Mouse (Mus musculus): Measurements from ENCODE around the gene Xlr4a. TPM values are rescaled to one million over a fixed set of nuclear protein-coding genes. Genes with fewer than 3 reads are reported as not detected.
"Not testable (repeated sequence)": the region's sequence is repeated elsewhere in the genome, so short reads cannot be mapped to it uniquely, and the experiment has no call there.

Gene Xlr4a
- polyA plus RNA-seq (2014; fragmentation: Nextera tagmentation; extraction: Ambion mirVana) = 1.2 and 1.9 TPM in 2 replicates

DNA sequence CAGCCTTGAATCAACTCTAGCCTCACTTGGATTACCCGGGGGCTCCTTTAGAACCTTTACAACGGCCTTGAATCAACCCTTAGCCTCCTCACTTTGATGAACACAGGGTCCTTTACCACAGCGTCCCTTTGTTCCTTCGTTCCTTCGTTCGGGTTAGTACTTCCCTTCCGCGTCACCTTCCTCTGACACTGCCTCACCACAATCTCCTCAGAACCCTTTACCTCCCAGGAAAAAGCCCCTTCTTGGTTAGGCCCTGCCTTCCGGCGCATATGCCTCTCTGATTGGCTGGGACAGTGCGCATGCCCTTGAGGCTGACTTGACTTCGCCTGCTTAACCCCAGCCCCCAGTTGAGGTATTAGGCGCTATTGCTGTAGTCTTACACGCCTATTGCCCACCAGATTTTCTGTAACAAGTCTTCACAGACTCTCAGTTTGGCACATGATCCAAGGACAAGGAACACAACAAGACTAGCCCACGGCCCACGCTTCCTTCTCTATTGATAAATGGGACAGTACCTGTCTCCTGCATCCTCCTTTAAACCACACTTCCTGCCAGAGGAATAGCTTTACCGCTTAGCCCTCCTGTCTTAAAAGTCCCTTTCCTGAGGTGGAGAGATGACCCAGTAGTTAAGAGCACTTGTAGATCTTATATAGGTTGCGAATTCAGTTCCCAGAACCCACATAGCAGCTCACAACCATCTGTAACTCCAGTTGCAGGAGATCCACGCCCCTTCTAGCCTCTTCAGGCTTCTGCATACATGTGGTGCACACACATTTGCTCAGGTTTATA is at the start of gene Xlr4a:
Gene Xlr4a, minus strand, starts transcription at position 212 of the 789 bp plus-strand sequence.
- H3K4me2 ChIP-seq; H3K4me3 ChIP-seq (ENCODE audit: low read depth, low read length); H3K36me3 ChIP-seq (ENCODE audit: control insufficient read depth, insufficient read depth, low read length); ATAC-seq (replicated peaks; ENCODE audit: low FRiP score); DNase-seq (ENCODE audit: low spot score); H3K27me3 ChIP-seq (replicated peaks; ENCODE audit: control insufficient read depth, insufficient read depth, low read length); H3K27ac ChIP-seq (ENCODE audit: low read depth, low read length); H3K9ac ChIP-seq (ENCODE audit: low read depth, low read length); H3K9me3 ChIP-seq (ENCODE audit: control insufficient read depth, low read length); H3K4me1 ChIP-seq (replicated peaks; ENCODE audit: control insufficient read depth, insufficient read depth, low read length): not testable (repeated sequence)
- 61% methylated on average over 17 of the region's 19 CpGs for WGBS

DNA sequence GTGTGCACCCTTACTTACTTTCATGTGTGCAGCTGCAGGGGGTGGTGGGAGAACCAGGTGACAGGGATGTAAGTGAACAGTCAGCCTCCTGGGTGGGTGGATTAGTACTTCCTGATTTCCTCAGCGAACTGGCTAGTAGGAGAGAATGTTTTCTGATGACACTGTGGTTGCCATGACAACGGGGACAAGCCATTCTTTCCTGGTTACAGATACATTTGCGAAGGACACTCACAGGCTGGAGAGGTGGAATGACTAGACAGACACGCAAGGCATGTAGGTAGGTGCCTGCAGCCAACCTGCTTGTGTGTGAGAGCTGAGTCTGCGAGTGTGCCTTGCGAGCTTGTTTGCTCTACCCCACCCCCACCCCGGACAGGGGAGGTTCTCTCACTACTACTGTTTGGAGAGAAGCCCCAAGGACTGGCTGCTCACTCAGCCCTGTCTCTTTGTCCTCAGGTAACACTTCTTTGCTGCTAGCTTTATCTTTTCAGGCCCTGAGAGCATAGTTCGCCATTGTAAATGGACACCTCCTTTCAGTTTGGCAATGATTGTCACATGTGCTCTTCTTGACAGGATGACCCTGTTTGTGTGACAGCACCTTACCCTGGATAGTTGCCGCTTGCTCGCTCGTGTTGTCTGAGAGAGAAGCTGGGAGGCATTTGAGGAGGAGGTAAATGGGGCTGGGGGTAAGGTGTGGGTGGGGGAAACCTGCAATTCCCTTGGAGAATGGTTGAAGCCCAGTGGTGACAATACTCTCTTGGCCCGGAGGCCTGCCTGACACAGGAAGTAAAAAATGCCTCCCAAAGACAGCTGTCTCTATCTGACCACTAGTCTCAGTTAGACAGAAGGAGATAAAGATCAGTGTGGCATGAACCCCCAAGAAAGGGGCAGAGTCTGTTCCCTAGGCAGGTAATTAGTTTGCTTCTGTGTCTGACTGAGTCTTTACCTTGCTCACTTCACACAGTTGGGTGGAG is 40.9 kb upstream of the Xlr4a start:
- ATAC-seq (replicated peaks; ENCODE audit: low FRiP score); H3K4me2 ChIP-seq; H3K9ac ChIP-seq (ENCODE audit: low read depth, low read length); H3K27me3 ChIP-seq (replicated peaks; ENCODE audit: control insufficient read depth, insufficient read depth, low read length); H3K36me3 ChIP-seq (ENCODE audit: control insufficient read depth, insufficient read depth, low read length); H3K27ac ChIP-seq (ENCODE audit: low read depth, low read length); H3K4me3 ChIP-seq (ENCODE audit: low read depth, low read length); H3K9me3 ChIP-seq (ENCODE audit: control insufficient read depth, low read length); H3K4me1 ChIP-seq (replicated peaks; ENCODE audit: control insufficient read depth, insufficient read depth, low read length); DNase-seq (ENCODE audit: low spot score): not testable (repeated sequence)
- WGBS = no CpG with 5 or more reads among the region's 12 CpGs

DNA sequence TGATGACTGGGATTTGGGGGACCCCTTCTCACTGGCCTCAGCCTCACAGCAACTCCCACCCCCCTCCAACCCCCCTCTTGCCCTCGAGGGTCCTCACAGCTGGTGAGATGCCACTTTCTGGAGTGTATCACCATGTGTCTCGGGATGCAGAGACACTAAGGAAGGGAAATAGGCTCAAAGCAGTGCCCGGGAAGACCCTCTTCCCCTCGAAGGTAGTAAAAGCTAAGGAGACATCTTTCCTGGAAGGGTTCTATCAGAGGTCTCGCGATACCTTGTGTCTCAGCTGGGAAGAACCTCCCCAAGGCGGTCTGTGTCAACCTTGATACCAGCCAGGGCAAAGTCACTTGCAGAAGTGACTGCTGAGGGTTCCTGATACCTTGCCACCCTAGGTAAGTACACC is 34.5 kb upstream of the Xlr4a start, which contains the start of gene Gm14685:
Gene Gm14685, plus strand, starts transcription at position 301 of the 400 bp plus-strand sequence.
- H3K27ac ChIP-seq (ENCODE audit: low read depth, low read length); ATAC-seq (replicated peaks; ENCODE audit: low FRiP score); DNase-seq (ENCODE audit: low spot score); H3K4me2 ChIP-seq; H3K4me3 ChIP-seq (ENCODE audit: low read depth, low read length); H3K36me3 ChIP-seq (ENCODE audit: control insufficient read depth, insufficient read depth, low read length); H3K9me3 ChIP-seq (ENCODE audit: control insufficient read depth, low read length); H3K4me1 ChIP-seq (replicated peaks; ENCODE audit: control insufficient read depth, insufficient read depth, low read length); H3K9ac ChIP-seq (ENCODE audit: low read depth, low read length); H3K27me3 ChIP-seq (replicated peaks; ENCODE audit: control insufficient read depth, insufficient read depth, low read length): not testable (repeated sequence)
- no CpG with 5 or more reads among the region's 7 CpGs for WGBS

DNA sequence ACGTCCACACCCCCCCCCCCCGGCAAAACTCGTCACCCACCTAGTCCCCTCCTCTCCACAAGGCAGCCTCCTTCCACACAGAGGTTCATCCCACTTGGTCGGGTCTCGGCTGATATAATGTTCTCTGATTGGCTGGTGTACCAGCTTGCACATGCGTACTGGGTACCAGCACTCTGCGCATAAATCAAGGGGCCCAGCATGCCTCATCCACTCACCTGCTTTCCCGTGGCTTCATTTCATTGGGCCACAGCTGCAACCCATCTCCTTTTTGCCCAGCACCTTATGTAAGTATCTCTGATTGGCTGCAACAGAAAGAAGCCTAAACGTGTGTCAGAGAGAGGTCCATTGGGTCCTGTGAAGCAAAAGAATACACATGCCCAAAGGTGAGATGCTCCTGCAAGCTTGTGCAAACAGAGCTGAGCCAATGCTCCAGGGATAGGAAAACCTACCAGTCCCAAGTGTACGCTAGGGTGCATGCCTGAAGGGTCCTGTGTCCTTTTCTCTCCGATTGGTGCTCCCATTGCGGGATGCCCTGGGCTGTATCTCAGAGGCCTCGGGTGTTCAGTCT is 14.7 kb upstream of the Xlr4a start, which contains the start of gene Xlr3a:
Gene Xlr3a, minus strand, starts transcription at position 155 of the 568 bp plus-strand sequence.
- H3K27me3 ChIP-seq (replicated peaks; ENCODE audit: control insufficient read depth, insufficient read depth, low read length); H3K4me1 ChIP-seq (replicated peaks; ENCODE audit: control insufficient read depth, insufficient read depth, low read length); H3K36me3 ChIP-seq (ENCODE audit: control insufficient read depth, insufficient read depth, low read length); H3K4me3 ChIP-seq (ENCODE audit: low read depth, low read length); ATAC-seq (replicated peaks; ENCODE audit: low FRiP score); H3K27ac ChIP-seq (ENCODE audit: low read depth, low read length); DNase-seq (ENCODE audit: low spot score); H3K9me3 ChIP-seq (ENCODE audit: control insufficient read depth, low read length); H3K4me2 ChIP-seq; H3K9ac ChIP-seq (ENCODE audit: low read depth, low read length): not testable (repeated sequence)
- WGBS = 70% methylated on average over 13 of the region's 13 CpGs

DNA sequence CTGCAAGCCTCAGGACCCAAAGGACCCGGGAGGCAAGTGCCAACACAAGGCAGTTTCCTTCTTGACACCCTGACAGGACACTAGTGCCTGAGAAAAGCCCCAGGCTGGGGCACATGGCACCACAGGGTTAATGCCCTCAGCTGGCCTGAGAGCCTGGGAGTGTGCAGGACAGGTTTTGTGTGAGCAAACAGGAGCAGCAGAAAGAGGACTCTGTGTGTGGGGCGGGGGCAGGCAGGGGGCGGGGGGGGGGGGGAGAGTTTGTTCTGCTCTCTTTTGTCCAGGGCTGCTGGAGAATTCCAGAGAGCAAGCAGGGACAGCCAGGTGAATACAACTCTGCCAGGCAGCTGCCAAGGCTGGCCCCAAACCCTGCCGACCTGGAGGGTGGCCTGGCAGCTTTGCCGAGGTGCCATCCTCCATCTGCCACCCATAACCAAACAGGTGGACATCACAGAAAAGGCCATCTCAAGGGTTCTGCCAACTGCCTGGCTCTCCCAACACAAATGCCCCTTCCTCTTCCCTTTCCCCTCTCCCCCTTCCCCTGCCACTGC is 15.4 kb downstream of the Xlr4a start:
- H3K36me3 ChIP-seq (ENCODE audit: control insufficient read depth, insufficient read depth, low read length); H3K4me3 ChIP-seq (ENCODE audit: low read depth, low read length); H3K27ac ChIP-seq (ENCODE audit: low read depth, low read length); H3K4me2 ChIP-seq; DNase-seq (ENCODE audit: low spot score); H3K4me1 ChIP-seq (replicated peaks; ENCODE audit: control insufficient read depth, insufficient read depth, low read length); H3K9ac ChIP-seq (ENCODE audit: low read depth, low read length); ATAC-seq (replicated peaks; ENCODE audit: low FRiP score); H3K9me3 ChIP-seq (ENCODE audit: control insufficient read depth, low read length): not testable (repeated sequence)
- no CpG with 5 or more reads among the region's 5 CpGs for WGBS
- H3K27me3 ChIP-seq (replicated peaks; ENCODE audit: control insufficient read depth, insufficient read depth, low read length) = peaks cover 11% of the 10 kb centered on the region

DNA sequence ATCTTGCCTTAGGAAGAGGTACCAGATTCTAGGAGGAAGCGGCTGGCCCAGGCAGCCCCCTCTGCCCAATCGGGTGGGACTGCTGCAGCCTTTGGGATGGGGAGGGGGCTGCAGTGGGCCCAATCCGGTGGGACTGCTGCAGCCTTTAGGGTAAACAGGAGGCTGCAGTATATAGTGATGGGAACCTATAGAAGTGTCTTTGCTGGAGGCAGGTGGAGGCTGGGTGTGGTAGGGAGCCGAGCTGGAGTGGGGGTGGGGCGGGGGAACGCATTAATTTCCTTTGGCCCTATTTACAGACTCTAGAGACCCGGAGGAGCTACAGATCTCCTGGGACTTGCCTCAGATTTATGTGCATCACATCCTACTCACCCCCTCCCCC is 17.9 kb downstream of the Xlr4a start, which contains the start of gene Pnma3:
Gene Pnma3, plus strand, starts transcription at position 373 of the 379 bp plus-strand sequence.
- H3K9ac ChIP-seq (ENCODE audit: low read depth, low read length) = no peak within 1 kb of the TSS
- peak within 1 kb of the TSS; percentile 41 for H3K4me2 ChIP-seq
- H3K36me3 ChIP-seq (ENCODE audit: control insufficient read depth, insufficient read depth, low read length) = no peaks in the 10 kb centered on the region
- H3K4me1 ChIP-seq (replicated peaks; ENCODE audit: control insufficient read depth, insufficient read depth, low read length) = no peaks in the 10 kb centered on the region
- ATAC-seq (replicated peaks; ENCODE audit: low FRiP score) = no peak
- no peaks in the 10 kb centered on the region for H3K9me3 ChIP-seq (ENCODE audit: control insufficient read depth, low read length)
- H3K27me3 ChIP-seq (replicated peaks; ENCODE audit: control insufficient read depth, insufficient read depth, low read length) = peaks cover 11% of the 10 kb centered on the region
- H3K4me3 ChIP-seq (ENCODE audit: low read depth, low read length) = no peak within 1 kb of the TSS
- DNase-seq (ENCODE audit: low spot score) = no peak
- 27% methylated on average over 7 of the region's 7 CpGs for WGBS
- H3K27ac ChIP-seq (ENCODE audit: low read depth, low read length) = no peak within 1 kb of the TSS

DNA sequence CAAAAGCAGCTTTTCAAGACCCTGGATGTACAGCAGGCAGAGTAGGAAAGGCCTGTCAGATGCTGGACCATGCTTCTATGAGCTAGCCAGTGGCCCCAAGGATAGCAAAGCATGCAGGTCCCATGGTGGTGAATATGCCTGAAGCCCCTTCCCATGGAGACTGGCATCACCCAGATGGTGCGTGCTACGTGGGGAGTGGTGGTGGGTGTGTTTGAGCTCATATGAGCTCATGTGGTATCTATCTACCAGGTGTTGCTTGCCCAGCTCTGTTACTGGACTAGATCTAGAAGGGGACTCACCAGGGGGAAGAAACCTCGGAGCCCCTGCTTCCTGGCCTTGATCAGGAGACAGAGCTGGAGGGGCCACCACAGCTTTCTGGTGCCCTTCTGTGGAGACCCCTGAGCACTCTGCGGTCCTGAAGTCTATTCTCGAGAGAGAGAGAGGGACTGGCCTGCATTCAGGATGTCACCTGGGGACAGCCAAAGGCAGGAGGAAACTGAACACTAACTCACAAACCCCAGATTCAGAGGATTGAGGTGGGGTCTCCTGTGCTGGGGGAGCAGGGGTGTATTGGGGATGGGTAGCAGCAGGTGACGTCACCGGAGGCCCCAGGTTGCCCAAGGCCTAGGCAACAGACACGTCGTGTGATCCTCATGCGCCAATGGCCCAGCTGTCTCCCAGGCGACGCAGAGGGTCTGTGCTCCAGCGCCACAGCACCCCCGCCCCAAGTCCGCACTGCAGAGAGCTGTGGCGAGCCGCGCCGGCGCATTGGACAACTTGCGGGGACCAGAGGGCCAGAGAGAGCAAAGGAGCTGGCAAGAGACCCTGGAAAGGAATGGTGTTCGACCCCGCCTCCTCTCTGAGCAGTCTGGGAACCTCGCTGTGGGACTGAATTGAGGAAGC is 18.5 kb downstream of the Xlr4a start:
- Histone ChIP-seq H3K9ac (ENCODE audit: low read depth, low read length) (no peak overlapping the region), H3K36me3 (ENCODE audit: control insufficient read depth, insufficient read depth, low read length) (no peaks in the 10 kb centered on the region), H3K27me3 (replicated peaks; ENCODE audit: control insufficient read depth, insufficient read depth, low read length) (peaks cover 11% of the 10 kb centered on the region), H3K27ac (ENCODE audit: low read depth, low read length) (no peak overlapping the region), H3K4me2 (peak overlapping the region; percentile 41), H3K4me3 (ENCODE audit: low read depth, low read length) (no peak overlapping the region), H3K4me1 (replicated peaks; ENCODE audit: control insufficient read depth, insufficient read depth, low read length) (no peaks in the 10 kb centered on the region), H3K9me3 (ENCODE audit: control insufficient read depth, low read length) (no peaks in the 10 kb centered on the region)
- ATAC-seq (replicated peaks; ENCODE audit: low FRiP score) (no peak), DNase-seq (ENCODE audit: low spot score) (no peak)
- 32% methylated on average over 24 of the region's 24 CpGs for WGBS
